Mouse (Mus musculus): ENCODE data around the gene H2-Aa. TPM values are rescaled to one million over a fixed set of nuclear protein-coding genes. Genes with fewer than 3 reads are reported as not detected.

The H2-Aa gene
- polyA plus RNA-seq (2014; fragmentation: Nextera tagmentation; extraction: Ambion mirVana): 0.83 TPM in 1 of 2 replicates, not detected in the other

- Histone ChIP-seq H3K27ac (replicated peaks; ENCODE audit: low read depth, low read length) (no peak within 1 kb of the TSS), H3K36me3 (ENCODE audit: control insufficient read depth, insufficient read depth, low read length) (no peaks in the 10 kb centered on the region), H3K4me3 (replicated peaks; ENCODE audit: low read depth, low read length) (no peak within 1 kb of the TSS), H3K4me1 (ENCODE audit: control insufficient read depth, insufficient read depth, low read length) (no peaks in the 10 kb centered on the region), H3K4me2 (ENCODE audit: low read length) (no peak within 1 kb of the TSS), H3K9ac (replicated peaks; ENCODE audit: low read length) (no peak within 1 kb of the TSS), H3K27me3 (ENCODE audit: control insufficient read depth, insufficient read depth, low read length) (no peaks in the 10 kb centered on the region), H3K9me3 (ENCODE audit: control insufficient read depth, low read length) (no peaks in the 10 kb centered on the region)
- no peak for ATAC-seq (ENCODE audit: low FRiP score, low TSS enrichment)
- DNase-seq: peak; percentile 70
- WGBS: 16% methylated on average over 8 of the region's 8 CpGs
Observed at GRCm38 (mm10) chr17:34287648-34288047, at the start of gene H2-Aa. Gene H2-Aa (minus strand): TSS chr17:34287823.

- DNase-seq (no peak), ATAC-seq (ENCODE audit: low FRiP score, low TSS enrichment) (no peak)
- H3K27me3 ChIP-seq (ENCODE audit: control insufficient read depth, insufficient read depth, low read length): no peaks in the 10 kb centered on the region
- no peaks in the 10 kb centered on the region for H3K9me3 ChIP-seq (ENCODE audit: control insufficient read depth, low read length)
- H3K27ac ChIP-seq (replicated peaks; ENCODE audit: low read depth, low read length): no peak overlapping the region
- 83% methylated on average over 1 of the region's 1 CpGs for WGBS
- H3K4me3 ChIP-seq (replicated peaks; ENCODE audit: low read depth, low read length): no peak overlapping the region
- H3K4me2 ChIP-seq (ENCODE audit: low read length): no peak overlapping the region
- no peak overlapping the region for H3K9ac ChIP-seq (replicated peaks; ENCODE audit: low read length)
- H3K36me3 ChIP-seq (ENCODE audit: control insufficient read depth, insufficient read depth, low read length): no peaks in the 10 kb centered on the region
- H3K4me1 ChIP-seq (ENCODE audit: control insufficient read depth, insufficient read depth, low read length): no peaks in the 10 kb centered on the region
Observed at GRCm38 (mm10) chr17:34331200-34331599, 43.6 kb upstream of the H2-Aa start.

DNA sequence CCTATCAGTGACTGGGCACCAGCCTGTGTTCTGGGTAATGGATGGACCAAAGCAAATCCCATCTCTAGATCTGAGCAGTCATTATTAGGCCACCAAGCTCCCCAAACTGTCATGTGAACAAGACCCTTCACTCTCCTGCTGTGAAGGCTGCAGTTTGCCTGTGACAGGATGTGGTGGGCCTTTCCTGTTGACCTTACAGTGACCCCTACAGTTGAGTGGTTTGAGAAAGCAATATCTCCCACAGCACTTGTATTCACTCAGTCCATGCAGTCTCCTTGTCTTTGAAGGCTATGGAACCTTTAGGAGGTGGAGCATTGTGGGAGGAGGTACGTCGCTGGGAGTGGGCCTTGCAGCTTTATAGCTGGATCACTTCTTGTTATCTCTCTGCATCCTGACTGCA lies 42.2 kb upstream of the H2-Aa start:
- no peak overlapping the region for H3K4me3 ChIP-seq (replicated peaks; ENCODE audit: low read depth, low read length)
- no peaks in the 10 kb centered on the region for H3K4me1 ChIP-seq (ENCODE audit: control insufficient read depth, insufficient read depth, low read length)
- WGBS: 78% methylated on average over 2 of the region's 2 CpGs
- H3K9ac ChIP-seq (replicated peaks; ENCODE audit: low read length): no peak overlapping the region
- H3K27ac ChIP-seq (replicated peaks; ENCODE audit: low read depth, low read length): no peak overlapping the region
- no peak for ATAC-seq (ENCODE audit: low FRiP score, low TSS enrichment)
- DNase-seq: no peak
- no peak overlapping the region for H3K4me2 ChIP-seq (ENCODE audit: low read length)
- H3K9me3 ChIP-seq (ENCODE audit: control insufficient read depth, low read length): no peaks in the 10 kb centered on the region
- H3K36me3 ChIP-seq (ENCODE audit: control insufficient read depth, insufficient read depth, low read length): no peaks in the 10 kb centered on the region
- H3K27me3 ChIP-seq (ENCODE audit: control insufficient read depth, insufficient read depth, low read length): no peaks in the 10 kb centered on the region

GRCm38 (mm10) chr17:34326373-34326772 lies 38.8 kb upstream of the H2-Aa start:
- no peaks in the 10 kb centered on the region for H3K4me1 ChIP-seq (ENCODE audit: control insufficient read depth, insufficient read depth, low read length)
- no peak overlapping the region for H3K4me3 ChIP-seq (replicated peaks; ENCODE audit: low read depth, low read length)
- H3K9ac ChIP-seq (replicated peaks; ENCODE audit: low read length): no peak overlapping the region
- no peak overlapping the region for H3K27ac ChIP-seq (replicated peaks; ENCODE audit: low read depth, low read length)
- H3K27me3 ChIP-seq (ENCODE audit: control insufficient read depth, insufficient read depth, low read length): no peaks in the 10 kb centered on the region
- H3K9me3 ChIP-seq (ENCODE audit: control insufficient read depth, low read length): no peaks in the 10 kb centered on the region
- DNase-seq: no peak
- ATAC-seq (ENCODE audit: low FRiP score, low TSS enrichment): no peak
- WGBS: 82% methylated on average over 3 of the region's 3 CpGs
- H3K36me3 ChIP-seq (ENCODE audit: control insufficient read depth, insufficient read depth, low read length): no peaks in the 10 kb centered on the region
- no peak overlapping the region for H3K4me2 ChIP-seq (ENCODE audit: low read length)

DNA sequence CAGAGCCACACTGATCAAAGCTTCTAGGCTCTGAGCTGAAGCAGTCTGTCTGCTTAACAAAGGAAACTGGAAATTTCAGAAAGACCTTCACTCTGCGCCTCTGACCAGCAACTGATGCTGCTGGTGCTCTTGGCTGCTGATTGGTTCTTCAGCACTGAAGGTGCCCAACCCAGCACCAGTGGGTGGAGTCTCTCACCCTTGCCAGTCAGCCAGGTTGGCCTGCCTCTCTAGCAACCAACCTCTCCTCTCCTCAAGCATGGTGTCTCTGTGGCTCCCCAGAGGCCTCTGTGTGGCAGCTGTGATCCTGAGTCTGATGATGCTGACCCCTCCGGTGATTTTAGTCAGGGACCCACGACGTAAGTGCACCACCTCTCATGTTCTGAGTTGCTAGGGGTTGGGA lies 37.8 kb upstream of the H2-Aa start, which contains the start of gene H2-Eb2:
Gene H2-Eb2 (plus strand): TSS at position 230 of the 400 bp plus-strand sequence.
- no peak within 1 kb of the TSS for H3K4me2 ChIP-seq (ENCODE audit: low read length)
- 51% methylated on average over 4 of the region's 4 CpGs for WGBS
- H3K4me1 ChIP-seq (ENCODE audit: control insufficient read depth, insufficient read depth, low read length): no peaks in the 10 kb centered on the region
- no peaks in the 10 kb centered on the region for H3K9me3 ChIP-seq (ENCODE audit: control insufficient read depth, low read length)
- no peak within 1 kb of the TSS for H3K27ac ChIP-seq (replicated peaks; ENCODE audit: low read depth, low read length)
- H3K36me3 ChIP-seq (ENCODE audit: control insufficient read depth, insufficient read depth, low read length): no peaks in the 10 kb centered on the region
- H3K4me3 ChIP-seq (replicated peaks; ENCODE audit: low read depth, low read length): no peak within 1 kb of the TSS
- H3K27me3 ChIP-seq (ENCODE audit: control insufficient read depth, insufficient read depth, low read length): no peaks in the 10 kb centered on the region
- no peak within 1 kb of the TSS for H3K9ac ChIP-seq (replicated peaks; ENCODE audit: low read length)
- DNase-seq (peak; percentile 4), ATAC-seq (ENCODE audit: low FRiP score, low TSS enrichment) (no peak)

- 50% methylated on average over 2 of the region's 2 CpGs for WGBS
- DNase-seq (no peak), ATAC-seq (ENCODE audit: low FRiP score, low TSS enrichment) (no peak)
- Histone ChIP-seq H3K9me3 (ENCODE audit: control insufficient read depth, low read length) (no peaks in the 10 kb centered on the region), H3K4me3 (replicated peaks; ENCODE audit: low read depth, low read length) (no peak overlapping the region), H3K27me3 (ENCODE audit: control insufficient read depth, insufficient read depth, low read length) (no peaks in the 10 kb centered on the region), H3K27ac (replicated peaks; ENCODE audit: low read depth, low read length) (no peak overlapping the region), H3K4me1 (ENCODE audit: control insufficient read depth, insufficient read depth, low read length) (no peaks in the 10 kb centered on the region), H3K36me3 (ENCODE audit: control insufficient read depth, insufficient read depth, low read length) (no peaks in the 10 kb centered on the region), H3K9ac (replicated peaks; ENCODE audit: low read length) (no peak overlapping the region), H3K4me2 (ENCODE audit: low read length) (no peak overlapping the region)
Observed at GRCm38 (mm10) chr17:34317275-34317674, 29.7 kb upstream of the H2-Aa start.

DNA sequence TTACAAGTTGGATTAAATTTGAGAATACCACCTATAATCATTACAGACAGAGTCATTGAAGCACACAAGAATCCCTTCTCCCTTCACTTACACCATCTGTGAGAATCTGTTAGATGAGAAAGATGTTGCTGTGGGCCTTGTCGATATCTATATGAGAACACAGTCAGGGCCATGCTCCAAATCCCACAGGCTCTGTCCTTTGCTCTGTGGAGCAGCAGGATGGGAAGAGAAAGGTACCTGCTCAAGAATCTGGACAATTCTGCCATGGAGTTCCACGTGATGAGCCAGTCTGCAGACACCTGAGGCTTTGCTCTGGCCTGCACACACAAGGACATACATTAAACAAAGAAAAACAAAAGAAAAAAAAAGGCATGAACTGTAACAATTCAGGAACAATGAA lies 29.1 kb upstream of the H2-Aa start:
- Histone ChIP-seq H3K4me1 (ENCODE audit: control insufficient read depth, insufficient read depth, low read length) (no peaks in the 10 kb centered on the region), H3K4me2 (ENCODE audit: low read length) (no peak overlapping the region), H3K36me3 (ENCODE audit: control insufficient read depth, insufficient read depth, low read length) (no peaks in the 10 kb centered on the region), H3K27ac (replicated peaks; ENCODE audit: low read depth, low read length) (no peak overlapping the region), H3K9ac (replicated peaks; ENCODE audit: low read length) (no peak overlapping the region), H3K4me3 (replicated peaks; ENCODE audit: low read depth, low read length) (no peak overlapping the region), H3K9me3 (ENCODE audit: control insufficient read depth, low read length) (no peaks in the 10 kb centered on the region), H3K27me3 (ENCODE audit: control insufficient read depth, insufficient read depth, low read length) (no peaks in the 10 kb centered on the region)
- 81% methylated on average over 2 of the region's 2 CpGs for WGBS
- DNase-seq (no peak), ATAC-seq (ENCODE audit: low FRiP score, low TSS enrichment) (no peak)

- Histone ChIP-seq H3K4me2 (ENCODE audit: low read length) (no peak overlapping the region), H3K27ac (replicated peaks; ENCODE audit: low read depth, low read length) (no peak overlapping the region), H3K36me3 (ENCODE audit: control insufficient read depth, insufficient read depth, low read length) (no peaks in the 10 kb centered on the region), H3K27me3 (ENCODE audit: control insufficient read depth, insufficient read depth, low read length) (no peaks in the 10 kb centered on the region), H3K4me1 (ENCODE audit: control insufficient read depth, insufficient read depth, low read length) (no peaks in the 10 kb centered on the region), H3K9ac (replicated peaks; ENCODE audit: low read length) (no peak overlapping the region), H3K4me3 (replicated peaks; ENCODE audit: low read depth, low read length) (no peak overlapping the region), H3K9me3 (ENCODE audit: control insufficient read depth, low read length) (no peaks in the 10 kb centered on the region)
- WGBS: 83% methylated on average over 1 of the region's 1 CpGs
- no peak for ATAC-seq (ENCODE audit: low FRiP score, low TSS enrichment)
- no peak for DNase-seq
Observed at GRCm38 (mm10) chr17:34315512-34315911, 27.9 kb upstream of the H2-Aa start.

DNA sequence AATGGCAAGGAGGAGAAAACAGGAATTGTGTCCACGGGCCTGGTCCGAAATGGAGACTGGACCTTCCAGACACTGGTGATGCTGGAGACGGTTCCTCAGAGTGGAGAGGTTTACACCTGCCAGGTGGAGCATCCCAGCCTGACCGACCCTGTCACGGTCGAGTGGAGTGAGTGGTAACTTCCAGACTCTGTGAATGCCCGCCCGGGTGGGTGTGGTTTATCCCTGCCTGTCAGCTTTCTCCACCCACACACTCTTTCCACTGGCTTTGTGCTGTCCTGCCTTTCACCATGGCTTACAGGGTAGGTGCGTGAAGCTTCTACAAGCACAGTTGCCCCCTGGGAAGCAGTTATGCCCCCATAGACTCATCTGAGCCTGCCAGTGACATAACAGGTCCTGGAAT lies 26.7 kb upstream of the H2-Aa start:
- H3K4me3 ChIP-seq (replicated peaks; ENCODE audit: low read depth, low read length): no peak overlapping the region
- no peak overlapping the region for H3K4me2 ChIP-seq (ENCODE audit: low read length)
- WGBS: 66% methylated on average over 9 of the region's 9 CpGs
- no peaks in the 10 kb centered on the region for H3K4me1 ChIP-seq (ENCODE audit: control insufficient read depth, insufficient read depth, low read length)
- no peaks in the 10 kb centered on the region for H3K27me3 ChIP-seq (ENCODE audit: control insufficient read depth, insufficient read depth, low read length)
- no peaks in the 10 kb centered on the region for H3K36me3 ChIP-seq (ENCODE audit: control insufficient read depth, insufficient read depth, low read length)
- no peak for ATAC-seq (ENCODE audit: low FRiP score, low TSS enrichment)
- H3K27ac ChIP-seq (replicated peaks; ENCODE audit: low read depth, low read length): no peak overlapping the region
- H3K9ac ChIP-seq (replicated peaks; ENCODE audit: low read length): no peak overlapping the region
- no peaks in the 10 kb centered on the region for H3K9me3 ChIP-seq (ENCODE audit: control insufficient read depth, low read length)
- DNase-seq: no peak
